Mouse (Mus musculus): ENCODE measurements around the gene Zbtb20.

Zbtb20 gene

GRCm38 (mm10) chr16:43577399-43577798 is 701.7 kb downstream of the Zbtb20 start:
- DNase-seq: peak; percentile 71 to 90

DNA sequence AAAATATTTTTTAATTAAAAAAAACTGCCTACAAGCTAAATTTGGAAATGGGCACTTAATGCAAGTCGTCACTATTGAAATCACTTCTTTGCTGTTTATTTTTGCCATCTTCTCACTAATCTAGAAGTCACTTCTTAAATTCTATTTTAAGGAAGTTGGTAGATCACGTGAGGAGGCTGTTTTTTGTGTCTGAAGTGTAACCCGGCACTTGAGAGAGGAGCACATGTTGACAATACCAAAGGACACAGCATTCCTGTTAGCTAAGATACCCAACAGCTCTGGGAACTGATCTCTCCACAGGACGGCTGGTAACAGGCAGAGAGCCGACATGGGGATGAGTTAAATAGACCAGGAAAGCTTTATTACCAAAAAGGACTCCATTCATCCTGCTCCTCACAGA is 702.7 kb downstream of the Zbtb20 start:
- DNase-seq: no peak

GRCm38 (mm10) chr16:43579111-43579510 is 703.4 kb downstream of the Zbtb20 start:
- DNase-seq: no peak

DNA sequence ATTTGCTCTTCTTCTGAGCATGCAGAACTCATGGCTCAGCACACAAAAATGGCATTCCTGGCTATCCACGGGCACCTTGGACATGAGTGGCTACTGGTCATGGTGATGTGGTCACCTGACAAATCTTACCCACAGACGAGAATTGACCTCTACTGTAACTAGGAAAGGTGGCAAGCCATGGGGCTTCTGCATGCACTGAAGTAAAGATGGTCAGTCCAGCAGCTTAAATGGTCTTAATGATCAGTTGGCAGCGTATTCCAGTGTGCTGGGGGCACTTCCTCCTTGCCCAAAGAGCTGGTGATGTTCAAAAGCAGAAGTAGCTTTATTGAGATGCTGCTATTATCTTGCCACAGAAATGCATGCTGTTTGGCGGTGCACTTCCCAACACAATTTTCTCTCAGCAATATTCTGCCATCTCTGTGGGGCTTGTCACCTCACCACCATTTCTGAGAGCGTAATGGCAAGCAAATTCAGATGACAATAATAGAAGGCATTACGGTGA is 704.7 kb downstream of the Zbtb20 start:
- no peak for DNase-seq

DNA sequence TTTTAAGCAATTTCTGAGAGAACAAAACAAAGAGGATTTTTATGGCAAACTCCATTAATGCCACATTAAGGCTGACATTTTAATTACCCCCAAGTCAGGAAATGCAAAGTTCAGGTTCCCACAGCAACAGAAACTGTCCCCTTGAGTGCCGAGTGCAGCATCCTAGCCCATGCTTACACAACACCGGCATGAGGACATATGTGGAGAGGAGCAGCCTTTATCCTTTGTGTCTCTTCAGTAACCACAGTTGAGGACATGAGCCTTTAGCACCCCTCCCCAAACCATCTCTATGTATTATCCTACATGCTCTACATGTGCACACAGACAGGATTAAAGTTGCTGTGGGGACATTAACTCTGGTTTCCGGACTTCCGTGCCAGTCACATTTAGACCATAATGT is 705.9 kb downstream of the Zbtb20 start:
- no peak for DNase-seq

DNA sequence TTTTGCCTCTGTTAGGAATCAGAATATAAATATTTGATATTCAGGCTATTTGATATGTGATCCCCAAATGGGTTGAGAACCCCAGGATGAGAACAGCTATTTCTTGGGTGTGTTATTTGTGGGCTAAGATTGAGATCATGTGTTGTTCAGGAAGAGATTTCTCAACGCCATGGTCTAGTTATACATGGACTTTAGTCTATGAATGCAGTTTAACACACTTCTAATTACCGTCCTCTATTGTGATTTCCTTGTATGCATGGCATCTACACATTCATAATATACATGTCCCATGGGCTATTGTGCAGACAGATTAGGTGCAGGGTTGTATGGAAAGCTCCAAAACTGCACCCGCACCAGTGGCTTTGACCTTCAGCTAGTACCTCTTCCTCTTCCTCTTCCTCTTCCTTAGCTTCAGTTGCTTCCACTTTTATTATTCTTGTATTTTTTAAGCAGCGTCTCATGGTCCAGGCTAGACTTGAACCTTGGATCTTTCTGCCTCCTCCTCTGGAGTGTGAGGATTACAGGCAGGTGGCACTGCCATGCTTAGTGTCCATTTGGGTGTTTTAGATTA is 711.3 kb downstream of the Zbtb20 start:
- no peak for DNase-seq

GRCm38 (mm10) chr16:43590704-43591493 is 715.2 kb downstream of the Zbtb20 start:
- DNase-seq: peak in 1 of 2 experiments; percentile 65

DNA sequence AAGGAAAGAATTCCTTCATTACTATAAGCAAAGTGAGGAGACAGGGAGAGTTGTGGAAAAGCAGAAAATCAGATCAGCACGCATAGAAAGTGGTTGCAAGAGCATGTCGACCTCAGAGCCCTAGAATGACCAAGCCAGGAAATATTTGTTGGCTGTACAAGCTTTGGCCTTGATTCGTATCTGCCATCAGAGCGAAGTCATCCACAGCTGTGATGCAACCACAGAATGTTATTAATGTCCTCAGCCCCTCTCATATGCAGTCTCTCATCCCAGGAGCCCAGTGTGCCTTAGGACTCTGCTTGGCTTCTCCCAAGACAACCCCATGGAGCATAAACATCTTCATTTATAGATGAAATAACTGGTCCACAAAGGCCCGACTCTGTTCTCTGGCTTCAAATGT is 716.4 kb downstream of the Zbtb20 start:
- DNase-seq: peak in 1 of 2 experiments; percentile 39

DNA sequence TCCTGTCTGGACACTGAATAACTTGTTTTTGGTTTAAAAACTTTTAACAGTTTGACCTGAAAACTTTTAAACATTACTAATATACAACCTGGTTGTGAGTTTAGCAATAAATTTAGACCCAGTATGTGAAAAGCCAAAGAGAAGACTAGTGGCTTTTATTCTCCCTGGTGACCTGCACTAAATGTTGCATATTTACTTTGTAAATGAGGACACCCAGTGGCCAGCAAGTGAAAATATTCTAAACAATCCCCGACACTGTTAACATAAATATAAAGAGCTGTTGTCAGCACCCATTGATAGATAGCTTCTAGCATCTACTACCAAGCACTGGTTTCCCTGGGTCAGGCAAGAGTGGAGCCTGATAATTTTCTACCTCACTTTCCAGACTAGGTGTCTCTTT is 717.1 kb downstream of the Zbtb20 start:
- DNase-seq: no peak

DNA sequence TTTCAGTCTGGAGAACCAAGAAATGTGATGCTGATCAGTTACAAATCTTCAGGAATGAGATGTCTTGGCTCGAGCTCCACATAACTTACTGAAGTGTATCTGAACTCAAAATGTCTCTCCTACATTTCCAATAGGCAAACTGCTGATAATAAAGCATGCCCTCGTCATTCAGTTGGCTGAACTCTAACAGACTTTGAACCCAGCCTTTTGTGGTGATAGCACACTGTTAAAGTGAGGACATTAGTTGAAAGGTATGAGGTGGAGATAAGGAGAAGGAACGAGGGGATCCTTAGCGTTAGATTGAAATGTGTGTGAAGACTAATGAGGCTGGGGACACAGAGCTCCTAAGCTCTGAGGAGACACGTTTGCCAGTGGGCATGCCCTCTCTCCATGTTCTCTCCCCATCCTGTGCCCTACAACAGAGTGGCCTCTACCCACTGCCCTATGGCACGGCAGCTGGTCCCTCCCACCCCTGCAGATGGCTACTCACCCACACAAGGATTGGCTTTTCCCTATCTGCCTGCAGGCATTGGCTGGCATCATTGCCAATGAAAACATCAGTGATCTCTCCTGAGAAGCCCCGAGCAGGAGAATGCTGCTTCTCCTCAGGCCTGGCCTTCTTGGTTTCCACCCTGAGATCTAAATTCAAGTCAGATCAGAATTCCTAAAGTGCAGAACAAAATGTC is 721.8 kb downstream of the Zbtb20 start:
- DNase-seq: no peak

GRCm38 (mm10) chr16:43599707-43600106 is 724.0 kb downstream of the Zbtb20 start:
- DNase-seq: no peak

- DNase-seq: no peak
These were observed 726.9 kb downstream of the Zbtb20 start for GRCm38 (mm10) chr16:43602573-43602972.

DNA sequence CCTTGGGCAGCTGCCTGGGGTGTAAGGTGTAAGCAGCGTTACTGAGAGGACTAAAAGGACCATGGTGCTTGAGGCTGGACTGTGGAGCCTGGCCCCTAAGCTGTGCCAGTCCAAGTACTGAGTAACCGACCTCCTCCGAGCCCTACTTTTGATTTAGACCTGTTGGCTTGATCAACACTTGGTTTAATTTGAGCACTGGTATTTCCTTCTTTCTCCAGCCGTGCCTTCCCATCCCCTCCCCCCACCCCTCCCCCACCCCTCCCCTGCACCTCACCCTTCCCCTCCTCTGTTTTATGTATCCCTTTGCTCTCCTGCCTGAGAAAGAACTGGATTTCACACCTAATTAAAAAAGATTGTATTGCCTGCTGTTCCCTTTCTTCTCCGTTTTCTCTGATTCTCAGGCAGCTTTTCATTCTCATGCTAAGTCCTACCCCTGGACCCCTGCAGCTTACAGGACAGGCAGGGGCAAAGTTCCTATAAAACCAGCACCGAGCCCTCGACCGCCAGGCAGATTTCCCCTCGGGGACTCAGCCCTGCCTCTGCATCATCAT is 728.0 kb downstream of the Zbtb20 start:
- no peak for DNase-seq

GRCm38 (mm10) chr16:43604399-43605013 is 728.8 kb downstream of the Zbtb20 start:
- no peak for DNase-seq

- DNase-seq: no peak
These were observed 731.4 kb downstream of the Zbtb20 start for GRCm38 (mm10) chr16:43607086-43607485.

GRCm38 (mm10) chr16:43608066-43608465 is 732.4 kb downstream of the Zbtb20 start:
- no peak for DNase-seq

- DNase-seq: no peak
These were observed 734.7 kb downstream of the Zbtb20 start for GRCm38 (mm10) chr16:43610375-43610774.

DNA sequence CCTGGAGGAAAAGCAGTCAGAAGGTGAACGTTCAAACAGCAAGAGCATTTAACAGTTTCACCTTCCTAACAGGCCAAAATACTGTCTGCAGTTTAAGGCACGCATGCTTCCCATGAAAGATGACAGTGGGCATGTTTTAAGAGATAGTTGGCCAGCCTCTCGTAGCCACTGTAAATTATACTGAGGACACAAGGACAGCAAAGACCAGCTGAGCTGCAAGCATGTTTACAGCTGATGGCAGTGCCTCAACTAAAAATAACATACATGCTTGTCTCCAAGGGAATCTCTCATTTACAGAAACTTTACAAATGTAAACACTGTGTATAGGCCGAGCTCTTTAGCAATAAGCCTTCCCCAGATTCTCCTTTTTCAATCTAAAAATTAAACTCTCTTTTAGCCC is 740.7 kb downstream of the Zbtb20 start:
- DNase-seq: no peak

- DNase-seq: no peak
These were observed 741.7 kb downstream of the Zbtb20 start for GRCm38 (mm10) chr16:43617346-43617745.

GRCm38 (mm10) chr16:43618286-43618685 is 742.6 kb downstream of the Zbtb20 start:
- no peak for DNase-seq

DNA sequence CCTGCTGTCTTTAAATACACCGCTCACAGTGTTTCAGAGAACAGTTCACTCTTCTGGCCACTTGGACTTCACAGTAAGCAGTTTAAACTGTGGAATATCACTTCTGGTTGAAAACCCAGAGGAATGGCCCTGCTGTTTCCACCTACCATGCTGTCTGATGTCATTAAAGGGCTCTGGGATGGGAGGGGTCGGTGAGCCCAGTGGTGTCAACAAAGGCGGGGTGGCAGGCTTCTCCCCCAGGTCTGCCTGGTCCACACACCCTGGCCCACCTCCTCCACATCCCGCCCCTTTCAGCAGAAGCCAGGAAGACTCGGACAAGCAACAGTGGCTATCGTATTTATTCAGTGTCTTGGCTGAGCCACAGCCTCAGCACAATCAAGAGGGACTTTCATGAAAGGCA is 743.6 kb downstream of the Zbtb20 start:
- no peak for DNase-seq

DNA sequence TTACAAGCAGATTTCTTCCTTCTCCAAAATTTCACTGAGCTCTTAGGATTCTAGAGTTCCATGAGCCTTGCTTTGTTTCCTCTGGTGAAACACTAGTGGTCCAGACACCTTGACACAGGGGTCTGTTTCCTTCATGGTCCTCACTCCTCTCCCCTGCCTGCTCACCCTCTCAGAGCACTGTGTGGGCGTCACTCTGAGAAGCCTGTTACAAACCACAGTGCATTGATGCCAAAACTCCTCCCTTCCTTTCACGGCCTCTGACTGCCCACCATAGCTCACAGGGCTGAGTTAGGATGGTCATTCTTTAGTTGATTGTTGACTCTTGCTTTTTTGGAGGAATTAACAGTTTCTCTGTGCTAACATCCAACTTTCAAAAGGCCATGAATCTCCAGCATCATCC is 744.7 kb downstream of the Zbtb20 start:
- DNase-seq: no peak
